Comparison of ENCODE assay signal across 14 mouse cellular contexts in the genomic region with DNA sequence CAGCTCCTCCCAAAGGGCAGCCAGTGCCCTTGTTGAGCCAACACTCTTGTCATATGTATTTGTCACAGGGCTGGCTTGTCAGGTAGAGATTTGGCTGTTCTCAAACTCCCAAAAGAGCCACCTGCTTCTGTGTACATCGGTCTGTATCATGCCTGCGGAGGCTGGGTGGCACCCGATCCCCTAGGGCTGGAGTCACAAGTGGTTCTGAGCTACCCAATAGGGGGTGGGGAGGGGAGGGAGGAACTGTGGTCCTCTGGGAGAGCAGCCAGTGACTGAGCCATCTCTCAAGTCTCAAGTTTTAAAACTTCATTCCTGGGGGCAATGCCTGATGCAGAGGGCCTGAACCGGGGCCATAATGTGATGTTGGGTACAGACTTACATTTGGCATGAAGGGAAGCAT. TPM values are rescaled to one million over a fixed set of nuclear protein-coding genes. Genes with fewer than 3 reads are reported as not detected.
"Had no signal": no experiment of that assay in that cellular context is flagged by ENCODE, and none has a peak within 500 bp of the region (broad histone marks: within the 10 kb centered on the region; RNA-seq: fewer than 3 reads in every experiment).

No protein-coding gene starts in this region.

- ATAC-seq: midbrain, embryonic 16.5 days had no signal

- H3K4me2 ChIP-seq: lung, embryonic 14.5 days; midbrain, embryonic 11.5 days; neural tube, embryonic 12.5 days had no signal

- H3K9me3 ChIP-seq: neural tube, embryonic 12.5 days had no signal

- H3K4me3 ChIP-seq: neural tube, embryonic 12.5 days had no signal

- H3K4me1 ChIP-seq: neural tube, embryonic 12.5 days had no signal

- DNase-seq: lung, adult 18-20 months; lung, embryonic 14.5 days; lung, postnatal 10 days; lung, postnatal 36 days; midbrain, embryonic 14.5 days; right cerebral cortex, postnatal 14 days; thymus, adult 18-20 months; thymus, postnatal 14 days; thymus, postnatal 36 days had no signal

- H3K9ac ChIP-seq: liver, embryonic 14.5 days; lung, embryonic 14.5 days; neural tube, embryonic 12.5 days had no signal

- H3K27me3 ChIP-seq: neural tube, embryonic 12.5 days had no signal

- H3K27ac ChIP-seq: liver, embryonic 14.5 days; macrophage; neural tube, embryonic 12.5 days had no signal

RNA-seq across cellular contexts. Expression of gene Ptcra, which starts 33.2 kb away (rescaled TPM):
- polyA plus RNA-seq: macrophage; midbrain, embryonic 16.5 days had no signal
